Mouse (Mus musculus) hindbrain, embryonic 13.5 days (tissue): ENCODE data around the gene Primpol. TPM values are rescaled to one million over a fixed set of nuclear protein-coding genes. Genes with fewer than 3 reads are reported as not detected.

Experiments
- ATAC-seq: fragments of 200-750 bp; cut with Nextera tagmentation; 2 replicates; pipeline ENCODE4 v1.8.0; 2017; ENCODE audit warnings: moderate TSS enrichment; ENCODE audit not compliant: low FRiP score
- H3K27ac ChIP-seq: fragments of 300-500 bp; sonication (generic); 2 replicates; pipeline ENCODE4 v1.5.1; 2015; ENCODE audit warnings: inconsistent platforms, mild to moderate bottlenecking, moderate library complexity
- H3K27me3 ChIP-seq: fragments of 300-500 bp; sonication (generic); 2 replicates; pipeline ENCODE4 v1.6.1; 2015; ENCODE audit warnings: mild to moderate bottlenecking, inconsistent platforms
- H3K36me3 ChIP-seq: fragments of 300-500 bp; sonication (generic); 2 replicates; pipeline ENCODE4 v1.6.1; 2015; ENCODE audit warnings: mild to moderate bottlenecking, inconsistent platforms
- H3K4me1 ChIP-seq: fragments of 300-500 bp; sonication (generic); replicated peaks from 2 replicates; pipeline ENCODE4 v1.6.1; 2015; ENCODE audit warnings: inconsistent platforms
- H3K4me2 ChIP-seq: fragments of 300-500 bp; sonication (generic); 2 replicates; pipeline ENCODE4 v1.6.1; 2015; ENCODE audit warnings: inconsistent platforms, mild to moderate bottlenecking, moderate library complexity
- H3K4me3 ChIP-seq: fragments of 300-500 bp; sonication (generic); 2 replicates; pipeline ENCODE4 v1.5.1; 2015; ENCODE audit warnings: mild to moderate bottlenecking, inconsistent platforms
- H3K9ac ChIP-seq: fragments of 300-500 bp; sonication (generic); 2 replicates; pipeline ENCODE4 v1.6.1; 2015; ENCODE audit warnings: mild to moderate bottlenecking, inconsistent platforms
- H3K9me3 ChIP-seq: fragments of 300-500 bp; sonication (generic); 2 replicates; pipeline ENCODE4 v1.6.1; 2016; ENCODE audit warnings: inconsistent platforms
- WGBS: fragments of 180-500 bp; shearing (Covaris S2); methylation state at CpG from one replicate; pipeline ENCODE4 v1.1.7; 2015; 5-methylcytosine and 5-hydroxymethylcytosine counted together
- polyA plus RNA-seq: library from polyadenylated mRNA; unstranded; fragments of >200 nt; fragmentation: Nextera tagmentation; extraction: Ambion mirVana; gene quantifications from 2 replicates; pipeline ENCODE4 v1.2.1, GENCODE M21; 2015

Gene Primpol
- polyA plus RNA-seq, 1 experiment from 2014 or later: 9.8 TPM

- Histone ChIP-seq H3K4me2 (no peak overlapping the region), H3K27ac (no peak overlapping the region), H3K9me3 (no peaks in the 10 kb centered on the region), H3K9ac (no peak overlapping the region), H3K36me3 (peaks cover 39% of the 10 kb centered on the region), H3K4me1 (no peaks in the 10 kb centered on the region), H3K4me3 (no peak overlapping the region), H3K27me3 (no peaks in the 10 kb centered on the region)
- no peak for ATAC-seq
- WGBS: 85% methylated on average over 2 of the region's 2 CpGs
Measured at GRCm38 (mm10) chr8:46573964-46574363, 43.0 kb downstream of the Primpol start.

- 84% methylated on average over 2 of the region's 2 CpGs for WGBS
- H3K36me3 ChIP-seq: peaks cover 33% of the 10 kb centered on the region
- H3K4me1 ChIP-seq: no peaks in the 10 kb centered on the region
- H3K9me3 ChIP-seq: no peaks in the 10 kb centered on the region
- H3K4me3 ChIP-seq: no peak overlapping the region
- H3K27ac ChIP-seq: no peak overlapping the region
- no peak overlapping the region for H3K4me2 ChIP-seq
- no peak for ATAC-seq
- no peak overlapping the region for H3K9ac ChIP-seq
- H3K27me3 ChIP-seq: no peaks in the 10 kb centered on the region
Measured at GRCm38 (mm10) chr8:46573446-46573845, 43.6 kb downstream of the Primpol start.

- H3K9ac ChIP-seq: no peak overlapping the region
- no peak for ATAC-seq
- no peak overlapping the region for H3K4me2 ChIP-seq
- no peak overlapping the region for H3K27ac ChIP-seq
- no peak overlapping the region for H3K4me3 ChIP-seq
- WGBS: 95% methylated on average over 9 of the region's 14 CpGs
- H3K36me3 ChIP-seq: peaks cover 11% of the 10 kb centered on the region
- H3K9me3 ChIP-seq: no peaks in the 10 kb centered on the region
- no peaks in the 10 kb centered on the region for H3K4me1 ChIP-seq
- no peaks in the 10 kb centered on the region for H3K27me3 ChIP-seq
Measured at GRCm38 (mm10) chr8:46570673-46571072, 46.3 kb downstream of the Primpol start.

- Histone ChIP-seq H3K27me3 (no peaks in the 10 kb centered on the region), H3K4me1 (no peaks in the 10 kb centered on the region), H3K4me3 (no peak overlapping the region), H3K4me2 (no peak overlapping the region), H3K9me3 (no peaks in the 10 kb centered on the region), H3K36me3 (peaks cover 9% of the 10 kb centered on the region; the same call in 1 of the 2 replicates), H3K27ac (no peak overlapping the region), H3K9ac (no peak overlapping the region)
- ATAC-seq: no peak
- WGBS: 92% methylated on average over 19 of the region's 19 CpGs
Measured at GRCm38 (mm10) chr8:46569659-46570441, 47.2 kb downstream of the Primpol start.

GRCm38 (mm10) chr8:46568942-46569341 lies 48.1 kb downstream of the Primpol start:
- Histone ChIP-seq H3K9me3 (no peaks in the 10 kb centered on the region), H3K4me1 (no peaks in the 10 kb centered on the region)
- WGBS: 93% methylated on average over 2 of the region's 2 CpGs

GRCm38 (mm10) chr8:46567946-46568345 lies 49.1 kb downstream of the Primpol start:
- no peaks in the 10 kb centered on the region for H3K4me1 ChIP-seq

More at GRCm38 (mm10) chr8:46568942-46569341, 48.1 kb downstream of the Primpol start:
- Histone ChIP-seq H3K27ac (no peak overlapping the region), H3K4me3 (no peak overlapping the region), H3K4me2 (no peak overlapping the region), H3K9ac (no peak overlapping the region), H3K27me3 (no peaks in the 10 kb centered on the region), H3K36me3 (peaks cover 9% of the 10 kb centered on the region; the same call in 1 of the 2 replicates)
- no peak for ATAC-seq

GRCm38 (mm10) chr8:46566914-46567529 lies 50.0 kb downstream of the Primpol start:
- Histone ChIP-seq H3K36me3 (peaks cover 10% of the 10 kb centered on the region), H3K4me2 (no peak overlapping the region), H3K4me3 (no peak overlapping the region), H3K9me3 (no peaks in the 10 kb centered on the region), H3K27ac (no peak overlapping the region), H3K9ac (no peak overlapping the region), H3K27me3 (no peaks in the 10 kb centered on the region), H3K4me1 (no peaks in the 10 kb centered on the region)
- WGBS: 70% methylated on average over 7 of the region's 7 CpGs
- no peak for ATAC-seq

More at GRCm38 (mm10) chr8:46567946-46568345, 49.1 kb downstream of the Primpol start:
- Histone ChIP-seq H3K27me3 (no peaks in the 10 kb centered on the region), H3K9ac (no peak overlapping the region), H3K9me3 (no peaks in the 10 kb centered on the region), H3K27ac (no peak overlapping the region), H3K4me3 (no peak overlapping the region), H3K4me2 (no peak overlapping the region), H3K36me3 (peaks cover 4% of the 10 kb centered on the region; the same call in 1 of the 2 replicates)
- 90% methylated on average over 8 of the region's 8 CpGs for WGBS
- no peak for ATAC-seq

GRCm38 (mm10) chr8:46562333-46562732 lies 54.7 kb downstream of the Primpol start:
- no peak overlapping the region for H3K27ac ChIP-seq
- H3K36me3 ChIP-seq: peaks cover 21% of the 10 kb centered on the region
- no peaks in the 10 kb centered on the region for H3K9me3 ChIP-seq
- H3K4me3 ChIP-seq: no peak overlapping the region
- H3K9ac ChIP-seq: no peak overlapping the region
- H3K4me1 ChIP-seq: no peaks in the 10 kb centered on the region
- no peaks in the 10 kb centered on the region for H3K27me3 ChIP-seq
- no peak for ATAC-seq
- no peak overlapping the region for H3K4me2 ChIP-seq
- WGBS: 91% methylated on average over 16 of the region's 16 CpGs

GRCm38 (mm10) chr8:46559428-46559827 lies 57.6 kb downstream of the Primpol start:
- Histone ChIP-seq H3K9ac (no peak overlapping the region), H3K9me3 (no peaks in the 10 kb centered on the region), H3K36me3 (peaks cover 21% of the 10 kb centered on the region), H3K27ac (no peak overlapping the region), H3K4me1 (no peaks in the 10 kb centered on the region), H3K4me3 (no peak overlapping the region), H3K4me2 (no peak overlapping the region), H3K27me3 (no peaks in the 10 kb centered on the region)
- ATAC-seq: no peak
- 82% methylated on average over 6 of the region's 6 CpGs for WGBS

GRCm38 (mm10) chr8:46552441-46552765 lies 64.6 kb downstream of the Primpol start:
- H3K27ac ChIP-seq: no peak overlapping the region
- no peaks in the 10 kb centered on the region; the same call in none of the 2 replicates for H3K36me3 ChIP-seq
- peak overlapping the region; percentile 68 for H3K4me3 ChIP-seq
- ATAC-seq: no peak
- WGBS: 1% methylated on average over 10 of the region's 10 CpGs
- no peaks in the 10 kb centered on the region for H3K27me3 ChIP-seq
- no peaks in the 10 kb centered on the region for H3K9me3 ChIP-seq
- H3K9ac ChIP-seq: peak overlapping the region; percentile 70
- H3K4me1 ChIP-seq: peaks cover 12% of the 10 kb centered on the region
- H3K4me2 ChIP-seq: peak overlapping the region; percentile 77

- H3K4me2 ChIP-seq: peak within 1 kb of the TSS; percentile 77
- peaks cover 12% of the 10 kb centered on the region for H3K4me1 ChIP-seq
- peak within 1 kb of the TSS; percentile 68 for H3K4me3 ChIP-seq
- H3K36me3 ChIP-seq: no peaks in the 10 kb centered on the region; the same call in none of the 2 replicates
- no peaks in the 10 kb centered on the region for H3K9me3 ChIP-seq
- WGBS: under 1% methylated on average over 50 of the region's 50 CpGs
- no peaks in the 10 kb centered on the region for H3K27me3 ChIP-seq
- H3K27ac ChIP-seq: peak within 1 kb of the TSS; percentile 86
- H3K9ac ChIP-seq: peak within 1 kb of the TSS; percentile 71
- ATAC-seq: peak; percentile 100
Measured at GRCm38 (mm10) chr8:46551615-46552440, 65.2 kb downstream of the Primpol start, which contains the start of gene Cenpu. Gene Cenpu, plus strand, starts transcription at chr8:46552028.

- ATAC-seq: no peak
- H3K4me1 ChIP-seq: peaks cover 12% of the 10 kb centered on the region
- WGBS: 49% methylated on average over 4 of the region's 4 CpGs
- no peaks in the 10 kb centered on the region for H3K9me3 ChIP-seq
- no peak overlapping the region for H3K9ac ChIP-seq
- H3K36me3 ChIP-seq: no peaks in the 10 kb centered on the region; the same call in 1 of the 2 replicates
- H3K27ac ChIP-seq: no peak overlapping the region
- H3K27me3 ChIP-seq: no peaks in the 10 kb centered on the region
- H3K4me2 ChIP-seq: peak overlapping the region; percentile 77
- peak overlapping the region; percentile 68 for H3K4me3 ChIP-seq
Measured at GRCm38 (mm10) chr8:46551029-46551428, 66.0 kb downstream of the Primpol start.
